Mouse (Mus musculus) CH12.LX (cell line): ENCODE results near the gene Rcor2. TPM values are rescaled to one million over a fixed set of nuclear protein-coding genes. Genes with fewer than 3 reads are reported as not detected.

Experiments used
- DNase-seq: peaks from one replicate; pipeline ENCODE4 v3.0.0-alpha.2; 2013; ENCODE audit errors: extremely low read depth
- H3K27ac ChIP-seq: 2 replicates; pipeline ENCODE4 v1.5.1; 2012; ENCODE audit warnings: low read depth, mild to moderate bottlenecking, control low read depth, moderate library complexity; ENCODE audit not compliant: insufficient read depth
- H3K27me3 ChIP-seq: replicated peaks from 2 replicates; pipeline ENCODE3; 2012; ENCODE audit warnings: inconsistent platforms
- H3K36me3 ChIP-seq, 2 experiments: replicated peaks in 1 of 2; 2 replicates each; pipeline versions ENCODE3 to v1.6.1; 2012; ENCODE audit warnings: inconsistent platforms in 1 of 2, low read length in 1 of 2, mild to moderate bottlenecking in 1 of 2, mixed read lengths in 1 of 2, moderate library complexity in 1 of 2; ENCODE audit not compliant: control insufficient read depth in 1 of 2, insufficient read depth in 1 of 2
- H3K4me1 ChIP-seq, 2 experiments: 2 replicates each; pipeline ENCODE4 v1.6.1; 2012; ENCODE audit warnings: inconsistent platforms in 1 of 2, moderate library complexity in 1 of 2; ENCODE audit not compliant: insufficient read depth in 2 of 2, control insufficient read depth in 1 of 2
- H3K4me2 ChIP-seq: 2 replicates; pipeline ENCODE4 v1.6.1; 2012; ENCODE audit warnings: low read depth, mild to moderate bottlenecking, control low read depth; ENCODE audit not compliant: poor library complexity, insufficient read depth, severe bottlenecking
- H3K4me3 ChIP-seq, 3 experiments: fragments of 150-350 bp in 1 of 3; sonication (generic) in 1 of 3; replicated peaks in 1 of 3; 2 replicates each; pipeline versions ENCODE3 to v1.5.1; 2011 to 2012; ENCODE audit warnings: low read depth in 2 of 3, low read length in 2 of 3, mild to moderate bottlenecking in 2 of 3, moderate library complexity in 2 of 3, control low read depth in 1 of 3, improper control_type of control experiment in 1 of 3, inconsistent platforms in 1 of 3, mixed read lengths in 1 of 3; ENCODE audit not compliant: poor library complexity in 1 of 3
- H3K79me2 ChIP-seq: replicated peaks from 2 replicates; pipeline ENCODE4 v1.6.1; 2012; ENCODE audit warnings: mild to moderate bottlenecking, moderate library complexity; ENCODE audit not compliant: control insufficient read depth, poor library complexity, insufficient read depth, severe bottlenecking; ENCODE audit errors: extremely low read depth
- H3K9ac ChIP-seq: 2 replicates; pipeline ENCODE4 v1.6.1; 2012; ENCODE audit warnings: low read depth, mild to moderate bottlenecking, control low read depth, moderate library complexity; ENCODE audit not compliant: insufficient read depth
- H3K9me3 ChIP-seq: replicated peaks from 2 replicates; pipeline ENCODE3; 2012; ENCODE audit warnings: low read length, inconsistent platforms, mixed read lengths
- BHLHE40 ChIP-seq: IDR thresholded peaks from 2 replicates; pipeline ENCODE4 v1.6.1; 2011; ENCODE audit warnings: mild to moderate bottlenecking, low read depth, low read length, improper control_type of control experiment
- CHD1 ChIP-seq: IDR thresholded peaks from 2 replicates; pipeline ENCODE4 v1.6.1; 2012; ENCODE audit warnings: low read depth, low read length, improper control_type of control experiment, inconsistent platforms
- CHD2 ChIP-seq: IDR thresholded peaks from 2 replicates; pipeline ENCODE4 v1.6.1; 2011; ENCODE audit warnings: low read length, improper control_type of control experiment
- CTCF ChIP-seq, 2 experiments: IDR thresholded peaks in 1 of 2; conservative IDR thresholded peaks in 1 of 2; 2 replicates each; pipeline ENCODE4 v1.5.1; 2011 to 2012; ENCODE audit warnings: low read depth in 2 of 2, low read length in 2 of 2, improper control_type of control experiment in 1 of 2, inconsistent platforms in 1 of 2, mild to moderate bottlenecking in 1 of 2, moderate library complexity in 1 of 2
- E2F4 ChIP-seq: IDR thresholded peaks from 2 replicates; pipeline ENCODE4 v1.6.1; 2011; ENCODE audit warnings: low read depth, low read length, improper control_type of control experiment; ENCODE audit not compliant: insufficient replicate concordance
- ETS1 ChIP-seq: conservative IDR thresholded peaks from 2 replicates; pipeline ENCODE4 v1.6.1; 2012; ENCODE audit warnings: low read depth, mild to moderate bottlenecking, inconsistent platforms, low read length, improper control_type of control experiment, moderate library complexity
- HCFC1 ChIP-seq: IDR thresholded peaks from 2 replicates; pipeline ENCODE4 v1.6.1; 2012; ENCODE audit warnings: low read depth, mild to moderate bottlenecking, inconsistent platforms, low read length, improper control_type of control experiment
- IRF4 ChIP-seq: IDR thresholded peaks from 2 replicates; pipeline ENCODE4 v1.6.1; 2014; ENCODE audit warnings: low read depth, mild to moderate bottlenecking, inconsistent platforms, low read length, improper control_type of control experiment
- JUN ChIP-seq: IDR thresholded peaks from 2 replicates; pipeline ENCODE4 v1.6.1; 2011; ENCODE audit warnings: low read depth, mild to moderate bottlenecking, low read length, improper control_type of control experiment, moderate library complexity; ENCODE audit not compliant: insufficient read depth
- KAT2A ChIP-seq: IDR thresholded peaks from 2 replicates; pipeline ENCODE4 v1.6.1; 2012; ENCODE audit warnings: low read length, improper control_type of control experiment, inconsistent platforms; ENCODE audit not compliant: insufficient replicate concordance
- MAFK ChIP-seq: IDR thresholded peaks from 2 replicates; pipeline ENCODE4 v1.6.1; 2011; ENCODE audit warnings: low read length, improper control_type of control experiment; ENCODE audit not compliant: insufficient replicate concordance
- MAX ChIP-seq: IDR thresholded peaks from 2 replicates; pipeline ENCODE4 v1.6.1; 2011; ENCODE audit warnings: low read length, improper control_type of control experiment
- MEF2A ChIP-seq: IDR thresholded peaks from 2 replicates; pipeline ENCODE4 v1.6.1; 2014; ENCODE audit warnings: low read depth, mild to moderate bottlenecking, inconsistent platforms, low read length, improper control_type of control experiment, borderline replicate concordance
- MXI1 ChIP-seq: IDR thresholded peaks from 2 replicates; pipeline ENCODE4 v1.6.1; 2011; ENCODE audit warnings: mild to moderate bottlenecking, low read depth, low read length, improper control_type of control experiment
- POLR2A ChIP-seq: IDR thresholded peaks from 2 replicates; pipeline ENCODE4 v1.6.1; 2011; ENCODE audit warnings: low read depth, mild to moderate bottlenecking, improper control_type of control experiment, low read length
- RAD21 ChIP-seq: IDR thresholded peaks from 2 replicates; pipeline ENCODE4 v1.6.1; 2011; ENCODE audit warnings: low read depth, mild to moderate bottlenecking, low read length, improper control_type of control experiment, moderate library complexity
- SMC3 ChIP-seq: IDR thresholded peaks from 2 replicates; pipeline ENCODE4 v1.6.1; 2011; ENCODE audit warnings: low read depth, low read length, improper control_type of control experiment
- USF1 ChIP-seq: IDR thresholded peaks from 2 replicates; pipeline ENCODE4 v1.6.1; 2014; ENCODE audit warnings: low read depth, mild to moderate bottlenecking, inconsistent platforms, low read length, improper control_type of control experiment
- USF2 ChIP-seq: conservative IDR thresholded peaks from 2 replicates; pipeline ENCODE4 v1.6.1; 2011; ENCODE audit warnings: low read depth, low read length, improper control_type of control experiment
- ZC3H11A ChIP-seq: IDR thresholded peaks from 2 replicates; pipeline ENCODE4 v1.6.1; 2012; ENCODE audit warnings: low read depth, mild to moderate bottlenecking, inconsistent platforms, low read length, improper control_type of control experiment
- ZMIZ1 ChIP-seq: IDR thresholded peaks from 2 replicates; pipeline ENCODE4 v1.6.1; 2012; ENCODE audit warnings: low read depth, mild to moderate bottlenecking, inconsistent platforms, low read length, improper control_type of control experiment
- ZNF384 ChIP-seq: IDR thresholded peaks from 2 replicates; pipeline ENCODE4 v1.6.1; 2012; ENCODE audit warnings: low read depth, low read length, improper control_type of control experiment, inconsistent platforms
- dilution Hi-C: fragments of 300-500 bp; cut with MboI; formaldehyde crosslinking; loops from 2 replicates; pipeline ENCODE4 v1.14.3; 2020; ENCODE audit warnings: low sequenced_read_pairs; ENCODE audit not compliant: extremely low pct_unique_long_range_greater_than_20kb, extremely low pct_ligation_motif_present
- in situ Hi-C: fragments of 300-500 bp; cut with MboI; formaldehyde crosslinking; loops from 3 replicates; pipeline ENCODE4 v1.14.3; 2019; ENCODE audit warnings: low sequenced_read_pairs, low pct_ligation_motif_present, low pct_unique_long_range_greater_than_20kb, mixed read lengths
- polyA plus RNA-seq: library from polyadenylated mRNA; unstranded; fragments of >175 nt; gene quantifications from 2 replicates; pipeline ENCODE4 v1.2.1, GENCODE M21; 2012; ENCODE audit warnings: low read depth; ENCODE audit not compliant: insufficient read length
- total RNA-seq, 2 experiments: library from RNA; depleted of rRNA; stranded (reverse); fragments of 300-350 nt in 1 of 2; fragments of >200 nt in 1 of 2; gene quantifications; 2 replicates each; pipeline ENCODE4 v1.2.3; 2012 to 2014

Rcor2 gene
- total and polyA plus RNA-seq, 3 experiments, result 9.2 to 28.2 (median 12.0) TPM

DNA sequence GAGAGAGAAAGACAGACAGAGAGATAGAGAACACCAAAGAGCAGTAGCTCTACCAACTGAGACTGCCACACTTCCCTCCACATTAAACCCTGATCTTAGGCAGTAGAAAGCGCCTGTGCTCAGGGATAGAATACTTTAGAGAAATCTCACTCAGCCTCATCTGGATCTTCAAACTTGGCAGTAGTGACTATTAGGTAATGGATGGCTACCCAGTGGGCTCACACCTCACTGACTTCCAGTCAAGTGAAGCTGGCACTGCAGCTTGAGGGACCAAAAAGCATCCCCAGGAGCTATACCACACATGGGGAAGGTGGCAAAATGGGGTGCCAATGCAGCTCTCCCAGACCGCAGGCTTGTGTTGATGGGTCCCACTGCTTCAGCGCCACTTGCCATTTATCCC is 42.9 kb upstream of the Rcor2 start:
- TF ChIP-seq MXI1 (no peak), MEF2A (no peak), BHLHE40 (no peak), JUN (no peak)
- H3K79me2 ChIP-seq, result no peaks in the 10 kb centered on the region
- in situ Hi-C loops (no loop called here), dilution Hi-C loops (no loop called here)
- H3K36me3 ChIP-seq, result peaks cover 28 to 49% of the 10 kb centered on the region in 2 experiments
- no peak for DNase-seq
- no peaks in the 10 kb centered on the region for H3K27me3 ChIP-seq
- H3K9ac ChIP-seq, result no peak overlapping the region
- no peak overlapping the region for H3K27ac ChIP-seq
- peaks cover 0 to 28% of the 10 kb centered on the region in 2 experiments; a peak in 2 of 4 replicates for H3K4me1 ChIP-seq
- no peak overlapping the region for H3K4me2 ChIP-seq
- H3K9me3 ChIP-seq, result no peaks in the 10 kb centered on the region
- H3K4me3 ChIP-seq, result no peak overlapping the region

DNA sequence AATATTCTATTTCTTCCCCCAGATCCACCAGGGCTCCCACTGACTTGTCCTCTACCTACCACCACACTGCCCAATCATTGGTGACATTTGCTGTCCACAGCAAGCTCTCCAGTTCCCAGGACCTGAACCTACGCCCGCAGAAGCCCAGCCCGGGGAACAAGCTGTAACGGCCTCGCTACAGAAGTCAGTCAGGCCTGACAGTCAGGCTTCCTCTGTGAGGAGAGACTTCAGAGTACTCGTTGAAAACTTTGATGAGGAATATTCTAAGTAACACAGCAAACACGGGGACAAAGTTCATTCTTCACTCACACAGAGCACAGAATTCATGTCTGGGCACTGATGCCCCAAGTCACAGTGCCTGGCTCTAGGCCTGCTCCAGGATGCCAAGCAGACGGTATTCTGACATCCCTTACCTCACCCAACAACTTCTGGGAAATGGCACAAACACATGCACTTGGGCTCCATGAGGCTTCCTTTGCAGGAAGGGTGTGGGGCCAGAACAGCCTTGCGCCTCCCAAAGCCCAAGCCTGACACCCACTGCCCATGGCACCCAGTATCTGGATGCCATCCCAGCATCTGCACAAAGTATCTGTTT is 41.9 kb upstream of the Rcor2 start:
- Histone ChIP-seq H3K27me3 (no peaks in the 10 kb centered on the region), H3K9me3 (no peaks in the 10 kb centered on the region), H3K4me2 (no peak overlapping the region), H3K9ac (no peak overlapping the region), H3K27ac (no peak overlapping the region), H3K36me3 (peaks cover 37 to 59% of the 10 kb centered on the region in 2 experiments), H3K4me3 (no peak overlapping the region), H3K4me1 (peaks cover 0 to 28% of the 10 kb centered on the region in 2 experiments; a peak in 2 of 4 replicates), H3K79me2 (no peaks in the 10 kb centered on the region)
- DNase-seq, result no peak
- in situ Hi-C loops (no loop called here), dilution Hi-C loops (no loop called here)
- TF ChIP-seq IRF4 (no peak), MAX (no peak), RAD21 (no peak), ETS1 (no peak), USF1 (no peak), KAT2A (no peak), HCFC1 (no peak), E2F4 (no peak), JUN (no peak)

DNA sequence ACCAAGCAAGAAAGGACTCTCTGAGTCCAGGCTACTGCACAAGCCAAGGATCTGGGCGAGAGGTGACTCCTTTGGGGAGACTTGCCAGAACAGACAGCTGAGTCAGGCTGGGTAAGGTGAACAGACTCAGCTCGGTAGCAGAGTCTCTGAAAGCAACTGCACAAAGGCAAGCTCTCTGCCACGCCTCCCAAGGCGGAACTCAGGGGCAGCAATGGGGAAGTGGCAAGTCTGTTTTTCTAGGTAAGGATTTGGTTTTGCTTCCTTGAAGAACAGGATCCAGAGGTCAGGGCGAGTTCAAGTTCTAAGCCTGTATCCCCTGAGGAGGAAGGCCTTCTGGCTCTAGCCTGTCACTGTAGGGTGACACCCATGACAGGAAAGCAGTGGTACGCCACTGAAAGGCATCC is 40.6 kb upstream of the Rcor2 start:
- in situ Hi-C loops (no loop called here), dilution Hi-C loops (no loop called here)
- peaks cover 48 to 72% of the 10 kb centered on the region in 2 experiments for H3K36me3 ChIP-seq
- no peaks in the 10 kb centered on the region for H3K27me3 ChIP-seq
- H3K79me2 ChIP-seq, result no peaks in the 10 kb centered on the region
- no peak for TF ChIP-seq SMC3
- TF ChIP-seq ZMIZ1, result no peak
- no peak for TF ChIP-seq KAT2A
- TF ChIP-seq MEF2A, result no peak
- no peak for TF ChIP-seq JUN
- TF ChIP-seq ZC3H11A, result no peak
- no peak for TF ChIP-seq MAFK
- no peak for TF ChIP-seq CTCF (conservative IDR thresholded peaks at IDR 0.05 in 1 of 2, IDR thresholded peaks at IDR 0.05 in 1 of 2; ENCODE audit: low read depth in 2 of 2, low read length in 2 of 2)
- TF ChIP-seq ZNF384, result no peak
- TF ChIP-seq RAD21, result no peak
- TF ChIP-seq CHD2, result no peak
- no peak for TF ChIP-seq CHD1
- TF ChIP-seq IRF4, result no peak
- no peak for TF ChIP-seq HCFC1
- no peak for TF ChIP-seq POLR2A
- no peak for TF ChIP-seq USF2
- no peak overlapping the region for H3K27ac ChIP-seq
- no peak overlapping the region for H3K9ac ChIP-seq
- peaks cover 0 to 28% of the 10 kb centered on the region in 2 experiments; a peak in 2 of 4 replicates for H3K4me1 ChIP-seq
- peak; percentile 44 for DNase-seq
- H3K4me3 ChIP-seq, result no peak overlapping the region
- no peaks in the 10 kb centered on the region for H3K9me3 ChIP-seq
- H3K4me2 ChIP-seq, result no peak overlapping the region
